Mouse (Mus musculus) liver, embryonic 14.5 days (tissue): ENCODE measurements at regions not wholly inside any gene's neighbourhood (a gene's known extent, or its start where the extent isn't known, plus 50 kb on each side); places are given as distances from the start of the nearest gene placed in this dataset.

Source experiments
- CTCF ChIP-seq: IDR thresholded peaks from 2 replicates; pipeline ENCODE4 v1.5.1; 2016; ENCODE audit warnings: antibody characterized with exemption, low read depth, control low read depth
- EP300 ChIP-seq: IDR thresholded peaks from 2 replicates; pipeline ENCODE4 v1.6.1; 2016; ENCODE audit warnings: antibody characterized with exemption, low read depth

- TF ChIP-seq CTCF (no peak), EP300 (no peak)
These were observed 97.2 kb upstream of the Map4k3 start for GRCm38 (mm10) chr17:80825518-80825901.
